Mouse (Mus musculus) G1E (cell line): ENCODE data around the gene Ppme1.

Experiments used
- CTCF ChIP-seq: IDR thresholded peaks from 2 replicates; pipeline ENCODE4 v1.5.1; 2012; ENCODE audit warnings: low read depth, low read length, inconsistent platforms, mixed read lengths
- GATA1 ChIP-seq: IDR thresholded peaks from 2 replicates; pipeline ENCODE4 v1.6.1; 2012; ENCODE audit warnings: borderline replicate concordance, low read length, inconsistent platforms, mixed read lengths
- POLR2AphosphoS5 ChIP-seq: IDR thresholded peaks from 2 replicates; pipeline ENCODE4 v1.6.1; 2012; ENCODE audit warnings: low read depth, low read length, inconsistent platforms; ENCODE audit not compliant: insufficient replicate concordance

- no peak for TF ChIP-seq CTCF
- no peak for TF ChIP-seq GATA1
- TF ChIP-seq POLR2AphosphoS5: no peak
These were observed 84.1 kb downstream of the Ppme1 start for GRCm38 (mm10) chr7:100287748-100288578.
